Mouse (Mus musculus): Measurements from ENCODE around the gene Ubqln3.

- TF ChIP-seq CTCF (IDR thresholded peaks at IDR 0.05; ENCODE audit: extremely low read depth, insufficient read depth, insufficient read length, insufficient replicate concordance) (no peak), POLR2A (IDR thresholded peaks at IDR 0.05; ENCODE audit: low read depth, low read length) (no peak)
Observed at GRCm38 (mm10) chr7:104129726-104130125, 13.4 kb downstream of the Ubqln3 start, which contains the start of gene Ubqln5.
